Mouse (Mus musculus) R1 (cell line): Measurements from ENCODE around the gene Kdelr2.

ENCODE experiments used
- DNase-seq: peaks from one replicate; pipeline ENCODE4 v3.0.0-alpha.2; 2018; ENCODE audit warnings: low read depth, low spot score

Kdelr2 gene

DNA sequence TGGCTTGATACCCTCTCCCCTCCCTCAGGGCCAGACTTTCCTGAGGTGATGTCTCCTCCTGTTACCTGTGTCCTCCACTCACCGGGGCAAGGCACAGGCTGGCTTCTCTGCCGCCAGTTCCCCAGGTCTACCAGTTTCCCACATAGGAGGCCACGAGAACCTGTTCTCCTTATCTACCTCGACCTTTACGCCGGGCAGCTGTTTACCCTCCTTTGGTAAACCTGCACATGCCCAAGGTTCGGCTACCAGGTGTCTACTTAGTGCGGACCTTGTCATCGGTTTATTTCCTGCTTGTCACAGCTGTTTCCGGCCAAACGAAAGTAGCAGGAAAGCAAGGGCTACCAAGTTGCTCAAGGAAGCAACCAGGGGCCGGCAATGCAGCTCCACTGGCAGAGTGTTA lies 3.1 kb upstream of the Kdelr2 start:
- no peak for DNase-seq

DNA sequence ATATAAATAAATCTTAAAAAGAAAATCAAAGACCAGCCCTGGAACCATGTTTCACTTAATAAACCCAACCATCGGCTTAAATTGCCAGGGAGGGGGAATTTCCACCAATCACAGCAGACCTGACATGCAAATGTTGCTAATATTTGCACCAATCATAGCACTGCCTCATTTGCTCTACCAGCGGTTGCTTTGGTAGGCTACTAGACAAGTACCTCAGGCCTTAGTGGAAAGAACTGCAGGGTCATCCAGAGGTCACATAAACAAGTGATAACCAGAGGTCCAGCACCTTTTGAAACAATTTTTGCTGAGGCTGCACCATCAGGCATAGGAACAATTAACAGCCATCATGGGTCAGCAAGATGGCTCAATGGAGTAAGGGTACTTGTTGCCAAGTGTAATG lies 2.1 kb upstream of the Kdelr2 start:
- peak; percentile 65 for DNase-seq

DNA sequence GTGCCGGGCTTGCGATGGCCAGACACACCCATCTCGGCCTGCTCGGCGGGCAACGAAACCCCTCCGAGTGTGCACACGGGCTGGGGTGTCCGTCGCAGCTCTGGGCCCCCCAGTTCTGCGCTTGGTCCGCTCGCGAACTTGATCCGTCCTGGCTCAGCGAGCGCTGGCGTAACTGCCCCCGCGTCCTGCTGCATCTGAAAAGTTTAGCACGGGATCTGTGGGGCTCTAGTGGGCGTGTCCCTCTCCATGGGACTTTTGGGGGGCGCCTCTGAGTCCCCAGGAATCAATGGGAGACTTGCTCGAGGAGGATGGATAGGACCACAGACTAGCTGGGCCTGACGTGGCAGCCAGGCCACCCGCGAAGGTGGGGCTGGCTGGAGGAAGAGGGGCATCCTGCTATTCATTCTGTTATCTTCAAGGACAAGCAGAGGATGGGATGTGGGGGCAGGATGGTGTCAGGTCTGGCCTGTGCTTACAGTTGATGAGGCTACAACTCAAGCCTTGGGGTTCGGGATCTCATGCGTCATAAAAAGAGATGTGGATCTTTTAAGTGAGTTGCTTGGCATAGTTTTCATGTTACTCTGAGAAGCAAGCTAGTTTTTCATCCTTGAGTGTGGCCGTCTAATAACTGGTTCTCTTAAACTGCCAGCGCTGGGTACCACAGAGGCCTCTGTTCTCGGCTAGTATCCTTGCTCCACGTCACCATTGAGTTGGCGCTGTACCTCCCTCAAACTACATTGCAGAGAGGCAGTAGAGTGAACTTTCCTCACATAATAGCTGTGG lies 701 bp downstream of the Kdelr2 start:
- peak; percentile 49 for DNase-seq

DNA sequence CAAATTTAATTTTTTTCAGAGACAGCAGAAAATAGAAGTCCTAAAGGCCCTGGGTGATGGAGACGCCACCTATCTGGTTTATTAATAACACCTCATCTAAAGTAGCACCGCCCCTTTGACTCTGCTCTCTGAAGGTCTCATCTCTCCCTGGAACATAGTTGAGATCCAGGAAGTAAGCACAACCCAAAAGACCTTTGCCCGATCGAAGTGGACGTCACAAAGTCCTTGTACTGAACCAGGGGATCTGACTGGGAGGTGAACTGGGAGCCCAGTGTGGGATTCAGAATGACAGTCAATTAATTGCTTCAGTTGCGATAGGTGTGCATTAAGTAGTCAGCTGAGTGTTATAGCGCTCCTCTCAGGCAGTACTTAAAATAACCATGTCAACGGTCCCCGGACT lies 1.6 kb downstream of the Kdelr2 start:
- DNase-seq = no peak

DNA sequence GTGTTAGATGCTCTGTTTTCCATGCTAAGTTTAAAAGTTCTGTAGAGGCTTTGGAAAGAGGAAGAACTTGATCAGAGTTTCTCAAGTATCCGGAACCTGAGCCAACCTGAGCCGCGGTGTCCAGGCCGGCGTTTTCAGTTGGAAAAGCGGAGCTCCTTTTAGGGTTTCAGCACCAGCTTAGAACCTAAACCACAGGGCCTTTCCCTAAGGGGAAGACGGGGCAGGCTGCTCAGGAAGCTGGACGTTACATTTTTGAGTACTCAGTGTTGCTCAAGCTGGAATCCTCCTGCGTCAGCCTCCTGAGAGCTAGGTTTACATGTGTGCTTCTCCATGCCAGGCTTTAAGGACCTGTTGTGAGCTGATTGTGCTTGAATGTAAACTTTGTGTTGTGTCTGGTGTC lies 2.9 kb downstream of the Kdelr2 start:
- DNase-seq = no peak

- DNase-seq = no peak
Observed at GRCm38 (mm10) chr5:143409239-143409638, 5.6 kb downstream of the Kdelr2 start.

DNA sequence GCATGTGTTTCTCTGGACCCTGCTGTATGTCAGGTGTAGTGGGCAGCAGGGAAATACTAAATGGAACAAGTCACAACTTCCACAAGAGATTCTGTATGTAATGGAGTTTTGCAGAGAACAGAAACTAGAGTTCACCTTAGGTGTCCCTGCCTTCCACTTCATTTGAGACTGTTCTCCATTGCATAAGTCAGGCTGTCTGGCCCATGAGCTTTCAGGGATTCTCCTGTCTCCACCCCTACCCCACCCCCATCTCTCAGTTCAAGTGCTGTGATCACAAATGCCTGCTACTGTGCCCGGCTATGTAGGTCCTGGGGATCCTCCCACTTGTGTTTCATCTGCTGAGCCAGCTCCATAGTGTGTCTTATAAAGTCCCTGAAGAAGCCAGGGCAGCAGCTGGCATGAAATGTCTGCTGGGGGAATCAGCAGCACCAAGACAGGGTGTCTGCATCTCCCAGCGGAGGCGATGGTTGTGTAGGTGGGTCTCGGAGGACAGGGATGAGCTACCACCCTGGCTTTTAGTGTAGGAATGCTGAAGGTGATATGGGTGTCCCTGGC lies 7.3 kb downstream of the Kdelr2 start:
- DNase-seq = no peak

DNA sequence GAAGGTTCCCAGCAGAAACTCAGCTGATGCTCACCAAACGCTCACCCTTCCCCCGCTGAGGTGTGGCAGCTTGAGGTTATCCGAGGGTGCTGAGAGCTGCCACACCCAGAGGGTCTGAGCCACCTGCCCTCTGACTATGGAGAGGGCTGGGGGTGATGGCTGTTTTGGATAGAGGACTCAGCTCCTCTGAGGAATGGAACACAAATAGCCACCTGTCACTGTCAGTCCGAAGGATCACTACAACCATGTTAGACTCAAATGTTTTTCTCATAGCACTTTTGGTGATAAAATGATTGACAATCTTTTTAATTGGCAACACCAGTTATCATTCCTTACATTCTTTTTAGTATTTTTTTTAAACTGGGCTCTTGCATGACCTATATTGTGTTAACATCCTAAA lies 17.8 kb downstream of the Kdelr2 start:
- DNase-seq = no peak

DNA sequence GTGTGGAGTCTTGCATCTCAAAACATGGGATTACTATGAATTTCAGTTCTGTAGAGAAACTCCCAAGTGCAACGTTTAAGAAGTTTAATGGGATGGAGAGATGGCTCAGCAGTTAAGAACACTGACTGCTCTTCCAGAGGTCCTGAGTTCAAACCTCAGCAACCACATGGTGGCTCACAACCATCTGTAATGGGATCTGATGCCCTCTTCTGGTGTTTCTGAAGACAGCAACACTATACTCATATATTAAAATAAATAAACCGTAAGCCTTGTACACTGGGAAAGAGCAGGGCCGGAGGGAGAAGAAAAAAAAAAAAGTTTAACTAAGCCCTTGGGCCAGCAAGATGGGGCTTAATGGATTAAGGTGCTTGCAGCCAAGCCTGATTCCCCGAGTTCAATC lies 19.4 kb downstream of the Kdelr2 start:
- DNase-seq = no peak

DNA sequence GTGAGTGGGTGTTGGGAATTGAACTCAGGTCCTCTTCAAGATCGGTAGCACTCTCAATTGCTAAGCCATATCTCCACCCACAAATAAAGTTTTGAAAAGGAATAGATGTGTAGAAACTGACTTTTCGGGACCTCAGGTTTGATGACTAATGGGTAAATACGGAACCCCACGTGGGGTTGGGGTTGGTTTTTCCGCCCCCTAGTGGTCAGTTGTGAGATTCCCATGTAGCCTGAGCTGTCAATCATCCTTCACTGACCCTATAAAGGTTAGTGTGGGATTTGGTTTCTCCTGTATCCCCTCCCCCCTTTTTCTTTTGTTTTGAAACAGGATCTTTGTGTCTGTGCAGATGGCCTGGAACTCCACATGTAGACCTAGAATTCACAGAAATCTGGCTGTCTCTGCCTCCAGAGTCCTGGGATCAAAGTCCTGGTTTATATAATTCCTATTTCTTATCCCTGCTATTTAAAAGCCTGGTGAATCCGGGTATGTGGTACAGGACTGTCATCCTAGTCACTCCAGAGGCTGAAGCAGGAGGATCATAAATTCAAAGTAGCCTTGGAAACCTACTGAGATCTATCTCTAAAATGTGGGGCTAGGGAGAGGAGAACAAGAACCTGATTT lies 20.4 kb downstream of the Kdelr2 start:
- DNase-seq = peak; percentile 75

- peak; percentile 87 for DNase-seq
Observed at GRCm38 (mm10) chr5:143434421-143434820, 30.8 kb downstream of the Kdelr2 start.

DNA sequence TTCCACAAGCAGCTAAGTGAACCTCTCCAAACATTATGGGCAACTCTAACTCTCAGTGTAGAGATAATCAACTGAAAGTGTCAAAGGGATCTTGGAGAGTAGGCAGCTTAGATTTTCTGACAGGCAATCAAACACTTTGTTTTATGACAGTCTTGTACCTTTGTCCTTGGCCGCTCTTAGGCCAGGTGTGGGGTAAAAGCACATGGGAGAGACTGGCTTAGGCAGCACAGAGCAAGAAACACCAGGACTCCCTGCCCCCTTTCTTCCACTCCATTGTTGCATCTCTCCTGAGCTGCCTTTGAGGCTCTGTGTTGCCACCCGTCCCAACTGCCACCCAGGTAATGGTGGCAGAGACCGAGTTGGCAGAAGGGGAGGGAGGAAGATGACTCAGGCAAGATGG lies 37.7 kb downstream of the Kdelr2 start:
- DNase-seq = no peak

DNA sequence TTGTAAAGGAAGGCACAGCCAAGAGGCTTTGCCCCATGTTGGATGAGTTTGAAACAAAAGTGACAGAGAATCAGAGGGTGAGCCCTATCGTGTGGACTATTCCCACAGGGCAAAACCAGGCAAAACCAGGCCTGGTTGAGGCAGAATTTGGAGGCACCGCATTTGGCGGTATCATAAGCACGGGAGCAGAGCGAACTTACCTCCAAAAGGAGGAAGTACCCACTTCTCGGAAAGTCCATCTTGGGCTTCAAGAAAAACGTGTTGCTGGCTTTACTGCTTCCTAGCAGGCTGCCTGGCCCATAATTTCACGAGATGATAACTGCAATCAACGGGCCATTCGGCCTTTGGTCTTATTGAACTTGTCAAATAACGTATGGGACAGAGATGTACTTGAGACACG lies 38.1 kb downstream of the Kdelr2 start:
- no peak for DNase-seq

DNA sequence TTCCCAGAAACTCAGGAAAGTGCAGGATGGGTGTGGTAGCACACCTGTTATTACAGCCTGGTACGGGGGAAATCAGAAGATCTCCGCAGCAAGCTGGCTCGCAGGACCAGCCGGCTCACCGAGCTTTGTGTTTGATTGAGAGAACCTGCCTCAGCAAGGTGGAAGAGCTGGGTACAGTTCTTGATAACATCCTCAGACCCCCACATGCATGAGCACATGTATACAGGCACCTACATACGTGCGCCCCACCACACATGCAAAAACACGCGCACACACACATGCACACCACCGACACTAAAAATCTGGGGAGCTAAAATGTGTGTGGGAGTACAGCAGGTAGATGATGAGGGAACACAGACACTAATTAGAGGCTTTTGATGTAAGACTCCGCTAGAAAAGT lies 60.0 kb downstream of the Kdelr2 start:
- no peak for DNase-seq

GRCm38 (mm10) chr5:143464100-143464756 lies 60.6 kb downstream of the Kdelr2 start, which contains the start of gene Daglb:
Daglb (plus strand) TSS chr5:143464584.
- DNase-seq = peak; percentile 85

GRCm38 (mm10) chr5:143464757-143465118 lies 61.1 kb downstream of the Kdelr2 start:
- no peak for DNase-seq

DNA sequence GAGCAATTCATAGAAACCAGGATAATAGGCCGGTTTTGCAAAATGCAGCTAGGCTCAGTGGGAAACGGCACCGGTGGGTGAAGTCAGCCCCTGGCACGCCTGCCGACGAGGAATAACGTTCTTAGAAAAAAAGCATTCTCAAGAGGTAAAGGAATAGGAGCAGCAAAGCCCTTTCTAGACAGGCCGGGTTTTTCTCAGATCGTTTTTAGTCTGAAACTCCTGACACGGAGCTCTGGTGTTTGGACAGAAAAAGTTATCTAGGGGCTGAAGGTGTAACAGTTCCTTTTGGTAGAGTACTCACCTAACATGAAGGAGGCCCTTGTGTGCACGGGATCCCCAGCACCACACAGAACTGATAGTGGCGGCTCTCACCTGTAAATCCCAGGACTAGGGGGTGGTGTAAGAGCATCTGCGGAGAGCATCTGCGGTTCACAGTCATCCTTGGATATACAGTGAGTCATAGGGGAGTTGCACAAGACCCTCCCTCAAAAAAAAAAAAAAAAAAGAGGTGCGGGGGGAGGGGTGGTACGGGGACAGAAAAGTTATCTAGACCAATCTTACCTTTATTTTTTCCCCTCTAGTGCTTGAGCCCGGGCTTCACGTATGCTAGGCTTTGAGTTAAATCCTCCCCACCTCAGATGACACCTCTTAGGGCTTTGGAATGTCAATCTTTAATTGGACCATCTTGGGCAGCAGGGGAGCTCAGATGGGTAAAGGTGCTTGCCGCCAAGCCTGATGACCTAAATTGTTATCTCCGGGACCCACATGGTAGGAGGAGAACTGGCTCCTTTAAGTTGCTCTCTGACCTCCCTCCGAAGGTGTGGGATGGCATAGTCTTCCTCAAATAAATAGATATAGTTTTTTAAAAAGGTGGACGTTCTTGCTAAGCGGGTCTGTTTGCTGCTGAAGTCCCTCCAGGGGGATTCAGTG lies 61.8 kb downstream of the Kdelr2 start:
- DNase-seq = peak; percentile 7

- no peak for DNase-seq
Observed at GRCm38 (mm10) chr5:143466891-143467669, 63.4 kb downstream of the Kdelr2 start.

- DNase-seq = no peak
Observed at GRCm38 (mm10) chr5:143467931-143468330, 64.3 kb downstream of the Kdelr2 start.

DNA sequence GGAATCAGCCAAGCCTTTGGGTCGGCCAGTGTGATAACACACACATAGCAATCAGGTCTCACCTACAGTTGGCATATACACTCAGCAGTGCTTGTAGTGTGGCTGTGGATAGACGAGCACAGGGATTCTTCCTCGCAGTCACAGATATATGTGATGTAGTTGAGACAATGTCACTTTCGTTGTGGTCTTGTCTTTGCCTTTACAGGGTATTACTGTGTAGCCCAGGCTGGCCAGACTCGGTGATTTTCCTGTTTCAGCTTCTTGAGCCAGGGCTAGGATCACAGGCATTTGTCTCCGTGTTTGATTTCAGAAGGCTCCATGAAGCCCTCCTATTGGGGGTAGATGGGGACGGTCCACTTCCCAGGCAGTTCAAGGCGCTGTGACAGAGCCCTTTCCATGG lies 66.0 kb downstream of the Kdelr2 start:
- no peak for DNase-seq
